Mouse (Mus musculus): ENCODE measurements around the gene Catsperd. TPM values are rescaled to one million over a fixed set of nuclear protein-coding genes. Genes with fewer than 3 reads are reported as not detected.
"Not testable (repeated sequence)": the region's sequence is repeated elsewhere in the genome, so short reads cannot be mapped to it uniquely, and the experiment has no call there.

Catsperd gene
- polyA plus RNA-seq, 1 experiment from 2014 or later: 0.42 TPM

- Histone ChIP-seq H3K9me3 (no peaks in the 10 kb centered on the region), H3K9ac (peak overlapping the region; percentile 81), H3K4me3 (replicated peaks) (peak overlapping the region; percentile 69), H3K4me1 (peaks cover 25% of the 10 kb centered on the region), H3K27me3 (no peaks in the 10 kb centered on the region), H3K36me3 (replicated peaks) (peaks cover 56% of the 10 kb centered on the region), H3K4me2 (peak overlapping the region; percentile 90), H3K27ac (no peak overlapping the region)
- WGBS: 30% methylated on average over 14 of the region's 14 CpGs
- no peak for ATAC-seq (ENCODE audit: low FRiP score)
Measured at GRCm38 (mm10) chr17:56614391-56615135, 13.4 kb upstream of the Catsperd start.

- no peak for ATAC-seq (ENCODE audit: low FRiP score)
- H3K9me3 ChIP-seq: no peaks in the 10 kb centered on the region
- no peaks in the 10 kb centered on the region for H3K27me3 ChIP-seq
- H3K27ac ChIP-seq: no peak overlapping the region
- peak overlapping the region; percentile 81; the same call in 1 of the 2 replicates for H3K9ac ChIP-seq
- peak overlapping the region; percentile 90 for H3K4me2 ChIP-seq
- H3K4me1 ChIP-seq: peaks cover 22% of the 10 kb centered on the region
- WGBS: 84% methylated on average over 11 of the region's 11 CpGs
- peak overlapping the region; percentile 69 for H3K4me3 ChIP-seq (replicated peaks)
- H3K36me3 ChIP-seq (replicated peaks): peaks cover 63% of the 10 kb centered on the region
Measured at GRCm38 (mm10) chr17:56615136-56615784, 12.7 kb upstream of the Catsperd start.

GRCm38 (mm10) chr17:56615792-56616191 lies 12.2 kb upstream of the Catsperd start:
- 85% methylated on average over 4 of the region's 4 CpGs for WGBS
- H3K4me3 ChIP-seq (replicated peaks): no peak overlapping the region; the same call in 1 of the 2 replicates
- H3K27me3 ChIP-seq: no peaks in the 10 kb centered on the region
- no peak overlapping the region for H3K9ac ChIP-seq
- H3K4me2 ChIP-seq: no peak overlapping the region
- no peaks in the 10 kb centered on the region for H3K9me3 ChIP-seq
- H3K4me1 ChIP-seq: peaks cover 17% of the 10 kb centered on the region
- ATAC-seq (ENCODE audit: low FRiP score): no peak
- H3K27ac ChIP-seq: no peak overlapping the region
- H3K36me3 ChIP-seq (replicated peaks): peaks cover 68% of the 10 kb centered on the region

GRCm38 (mm10) chr17:56616725-56617124 lies 11.2 kb upstream of the Catsperd start:
- WGBS: 73% methylated on average over 3 of the region's 3 CpGs
- H3K9ac ChIP-seq: no peak overlapping the region
- H3K36me3 ChIP-seq (replicated peaks): peaks cover 77% of the 10 kb centered on the region

GRCm38 (mm10) chr17:56617628-56618027 lies 10.3 kb upstream of the Catsperd start:
- Histone ChIP-seq H3K4me1 (peaks cover 17% of the 10 kb centered on the region), H3K36me3 (replicated peaks) (peaks cover 86% of the 10 kb centered on the region), H3K27me3 (no peaks in the 10 kb centered on the region), H3K27ac (no peak overlapping the region), H3K4me2 (no peak overlapping the region), H3K4me3 (replicated peaks) (no peak overlapping the region), H3K9me3 (no peaks in the 10 kb centered on the region), H3K9ac (no peak overlapping the region)
- ATAC-seq (ENCODE audit: low FRiP score): no peak
- WGBS: 92% methylated on average over 8 of the region's 8 CpGs

More at GRCm38 (mm10) chr17:56616725-56617124, 11.2 kb upstream of the Catsperd start:
- Histone ChIP-seq H3K27me3 (no peaks in the 10 kb centered on the region), H3K4me2 (no peak overlapping the region), H3K4me1 (peaks cover 17% of the 10 kb centered on the region), H3K9me3 (no peaks in the 10 kb centered on the region), H3K4me3 (replicated peaks) (no peak overlapping the region), H3K27ac (no peak overlapping the region)
- ATAC-seq (ENCODE audit: low FRiP score): no peak

- Histone ChIP-seq H3K36me3 (replicated peaks) (peaks cover 40% of the 10 kb centered on the region), H3K4me3 (replicated peaks) (peak overlapping the region; percentile 82; the same call in 1 of the 2 replicates)
Measured at GRCm38 (mm10) chr17:56625495-56625894, 2.4 kb upstream of the Catsperd start.

GRCm38 (mm10) chr17:56626260-56626659 lies 1.7 kb upstream of the Catsperd start:
- no peaks in the 10 kb centered on the region for H3K9me3 ChIP-seq
- H3K36me3 ChIP-seq (replicated peaks): peaks cover 33% of the 10 kb centered on the region
- H3K4me2 ChIP-seq: peak overlapping the region; percentile 97
- peak overlapping the region; percentile 57; the same call in 1 of the 2 replicates for H3K27ac ChIP-seq
- H3K4me3 ChIP-seq (replicated peaks): peak overlapping the region; percentile 82
- peak overlapping the region; percentile 78 for H3K9ac ChIP-seq
- no peak for ATAC-seq (ENCODE audit: low FRiP score)
- H3K4me1 ChIP-seq: peaks cover 27% of the 10 kb centered on the region
- H3K27me3 ChIP-seq: peaks cover 6% of the 10 kb centered on the region; the same call in 1 of the 2 replicates
- WGBS: 1% methylated on average over 32 of the region's 32 CpGs

More at GRCm38 (mm10) chr17:56625495-56625894, 2.4 kb upstream of the Catsperd start:
- Histone ChIP-seq H3K4me2 (peak overlapping the region; percentile 97), H3K9me3 (no peaks in the 10 kb centered on the region), H3K4me1 (peaks cover 27% of the 10 kb centered on the region), H3K27ac (no peak overlapping the region), H3K9ac (no peak overlapping the region), H3K27me3 (peaks cover 6% of the 10 kb centered on the region; the same call in 1 of the 2 replicates)
- no peak for ATAC-seq (ENCODE audit: low FRiP score)
- WGBS: 86% methylated on average over 3 of the region's 3 CpGs

GRCm38 (mm10) chr17:56626754-56627470 lies 1.0 kb upstream of the Catsperd start, which contains the start of gene Lonp1:
TSS of gene Lonp1 (minus strand) at chr17:56626887.
- under 1% methylated on average over 51 of the region's 51 CpGs for WGBS
- H3K27me3 ChIP-seq: peaks cover 6% of the 10 kb centered on the region; the same call in 1 of the 2 replicates
- ATAC-seq (ENCODE audit: low FRiP score): peak; percentile 95
- H3K9me3 ChIP-seq: no peaks in the 10 kb centered on the region
- H3K4me2 ChIP-seq: peak within 1 kb of the TSS; percentile 97
- peaks cover 27% of the 10 kb centered on the region for H3K4me1 ChIP-seq
- H3K36me3 ChIP-seq (replicated peaks): peaks cover 26% of the 10 kb centered on the region
- peak within 1 kb of the TSS; percentile 57 for H3K27ac ChIP-seq
- H3K4me3 ChIP-seq (replicated peaks): peak within 1 kb of the TSS; percentile 82
- H3K9ac ChIP-seq: peak within 1 kb of the TSS; percentile 78

- not testable (repeated sequence) for H3K27me3 ChIP-seq; H3K9ac ChIP-seq; ATAC-seq (ENCODE audit: low FRiP score); H3K9me3 ChIP-seq; H3K4me3 ChIP-seq (replicated peaks); H3K36me3 ChIP-seq (replicated peaks); H3K4me2 ChIP-seq; H3K27ac ChIP-seq
- peaks cover 23% of the 10 kb centered on the region for H3K4me1 ChIP-seq
- WGBS: 88% methylated on average over 27 of the region's 27 CpGs
Measured at GRCm38 (mm10) chr17:56629800-56630781, 2.1 kb downstream of the Catsperd start.

- Histone ChIP-seq H3K9ac (no peak overlapping the region), H3K36me3 (replicated peaks) (no peaks in the 10 kb centered on the region), H3K4me2 (no peak overlapping the region), H3K4me1 (peaks cover 11% of the 10 kb centered on the region), H3K4me3 (replicated peaks) (no peak overlapping the region), H3K27me3 (peaks cover 6% of the 10 kb centered on the region; the same call in 1 of the 2 replicates), H3K27ac (no peak overlapping the region), H3K9me3 (no peaks in the 10 kb centered on the region)
- 62% methylated on average over 4 of the region's 4 CpGs for WGBS
- no peak for ATAC-seq (ENCODE audit: low FRiP score)
Measured at GRCm38 (mm10) chr17:56631807-56632206, 3.9 kb downstream of the Catsperd start.

- no peaks in the 10 kb centered on the region for H3K36me3 ChIP-seq (replicated peaks)
- H3K9me3 ChIP-seq: no peaks in the 10 kb centered on the region
- H3K4me2 ChIP-seq: no peak overlapping the region
- 0 out of 2 replicates have a peak, but pooled peaks cover 2% of the 10 kb centered on the region for H3K27me3 ChIP-seq
- 92% methylated on average over 6 of the region's 6 CpGs for WGBS
- H3K9ac ChIP-seq: no peak overlapping the region
- no peak overlapping the region for H3K27ac ChIP-seq
- no peak overlapping the region for H3K4me3 ChIP-seq (replicated peaks)
- H3K4me1 ChIP-seq: no peaks in the 10 kb centered on the region
- no peak for ATAC-seq (ENCODE audit: low FRiP score)
Measured at GRCm38 (mm10) chr17:56634023-56634422, 6.1 kb downstream of the Catsperd start.
